Mouse (Mus musculus): ENCODE data around the gene Fat1. TPM values are rescaled to one million over a fixed set of nuclear protein-coding genes. Genes with fewer than 3 reads are reported as not detected.

Fat1 gene
- polyA plus RNA-seq, 1 experiment from 2014 or later: 11.7 TPM

GRCm38 (mm10) chr8:45019241-45019640, 84.0 kb downstream of the Fat1 start:
- H3K9me3 ChIP-seq: 0 out of 2 replicates have a peak, but pooled peaks cover 3% of the 10 kb centered on the region
- no peak overlapping the region for H3K9ac ChIP-seq
- H3K27me3 ChIP-seq (replicated peaks): no peaks in the 10 kb centered on the region
- 85% methylated on average over 5 of the region's 5 CpGs for whole genome bisulfite sequencing
- no peak overlapping the region for H3K27ac ChIP-seq
- no peak overlapping the region for H3K4me3 ChIP-seq
- H3K36me3 ChIP-seq: peaks cover 42% of the 10 kb centered on the region
- ATAC-seq (ENCODE audit: low FRiP score, low read depth): no peak
- no peaks in the 10 kb centered on the region for H3K4me1 ChIP-seq
- no peak overlapping the region for H3K4me2 ChIP-seq (replicated peaks)

GRCm38 (mm10) chr8:45021171-45021570, 85.9 kb downstream of the Fat1 start:
- no peak overlapping the region for H3K4me2 ChIP-seq (replicated peaks)
- no peak overlapping the region for H3K27ac ChIP-seq
- no peak for ATAC-seq (ENCODE audit: low FRiP score, low read depth)
- H3K27me3 ChIP-seq (replicated peaks): no peaks in the 10 kb centered on the region
- WGBS: 93% methylated on average over 5 of the region's 5 CpGs
- H3K4me1 ChIP-seq: no peaks in the 10 kb centered on the region
- no peak overlapping the region for H3K9ac ChIP-seq
- H3K9me3 ChIP-seq: peaks cover 10% of the 10 kb centered on the region; the same call in 1 of the 2 replicates
- H3K36me3 ChIP-seq: peaks cover 51% of the 10 kb centered on the region
- no peak overlapping the region for H3K4me3 ChIP-seq

GRCm38 (mm10) chr8:45021911-45022665, 86.8 kb downstream of the Fat1 start:
- ATAC-seq (ENCODE audit: low FRiP score, low read depth): no peak
- H3K4me3 ChIP-seq: no peak overlapping the region
- no peaks in the 10 kb centered on the region for H3K27me3 ChIP-seq (replicated peaks)
- H3K36me3 ChIP-seq: peaks cover 57% of the 10 kb centered on the region
- no peak overlapping the region for H3K4me2 ChIP-seq (replicated peaks)
- no peak overlapping the region for H3K27ac ChIP-seq
- peaks cover 10% of the 10 kb centered on the region; the same call in 1 of the 2 replicates for H3K9me3 ChIP-seq
- no peak overlapping the region for H3K9ac ChIP-seq
- WGBS: 96% methylated on average over 21 of the region's 21 CpGs
- H3K4me1 ChIP-seq: no peaks in the 10 kb centered on the region

GRCm38 (mm10) chr8:45028081-45028497, 92.8 kb downstream of the Fat1 start:
- Histone ChIP-seq H3K9ac (no peak overlapping the region), H3K4me1 (no peaks in the 10 kb centered on the region), H3K36me3 (peaks cover 68% of the 10 kb centered on the region), H3K9me3 (peaks cover 10% of the 10 kb centered on the region; the same call in 1 of the 2 replicates), H3K4me3 (no peak overlapping the region), H3K4me2 (replicated peaks) (no peak overlapping the region), H3K27me3 (replicated peaks) (no peaks in the 10 kb centered on the region), H3K27ac (no peak overlapping the region)
- no peak for ATAC-seq (ENCODE audit: low FRiP score, low read depth)
- WGBS: 59% methylated on average over 6 of the region's 6 CpGs

GRCm38 (mm10) chr8:45038350-45038749, 103.1 kb downstream of the Fat1 start:
- Histone ChIP-seq H3K27ac (no peak overlapping the region), H3K9me3 (peaks cover 4% of the 10 kb centered on the region; the same call in 1 of the 2 replicates), H3K36me3 (peaks cover 77% of the 10 kb centered on the region), H3K4me1 (no peaks in the 10 kb centered on the region), H3K4me2 (replicated peaks) (no peak overlapping the region), H3K27me3 (replicated peaks) (no peaks in the 10 kb centered on the region), H3K4me3 (no peak overlapping the region), H3K9ac (no peak overlapping the region)
- WGBS: 91% methylated on average over 12 of the region's 15 CpGs
- ATAC-seq (ENCODE audit: low FRiP score, low read depth): no peak

- Histone ChIP-seq H3K27ac (no peak overlapping the region), H3K4me1 (no peaks in the 10 kb centered on the region), H3K27me3 (replicated peaks) (no peaks in the 10 kb centered on the region), H3K9ac (no peak overlapping the region), H3K36me3 (peaks cover 52% of the 10 kb centered on the region), H3K4me2 (replicated peaks) (no peak overlapping the region), H3K9me3 (peaks cover 4% of the 10 kb centered on the region; the same call in 1 of the 2 replicates), H3K4me3 (no peak overlapping the region)
- no peak for ATAC-seq (ENCODE audit: low FRiP score, low read depth)
- WGBS: 96% methylated on average over 26 of the region's 26 CpGs
These were observed 108.9 kb downstream of the Fat1 start for GRCm38 (mm10) chr8:45044160-45044559.

GRCm38 (mm10) chr8:45050451-45050850, 115.2 kb downstream of the Fat1 start:
- WGBS: 94% methylated on average over 8 of the region's 8 CpGs
- Histone ChIP-seq H3K27ac (no peak overlapping the region), H3K27me3 (replicated peaks) (no peaks in the 10 kb centered on the region), H3K9ac (no peak overlapping the region), H3K4me3 (no peak overlapping the region), H3K36me3 (peaks cover 24% of the 10 kb centered on the region), H3K4me2 (replicated peaks) (no peak overlapping the region), H3K4me1 (no peaks in the 10 kb centered on the region), H3K9me3 (no peaks in the 10 kb centered on the region)
- no peak for ATAC-seq (ENCODE audit: low FRiP score, low read depth)

- Histone ChIP-seq H3K4me2 (replicated peaks) (no peak overlapping the region), H3K27ac (no peak overlapping the region), H3K9ac (no peak overlapping the region), H3K27me3 (replicated peaks) (no peaks in the 10 kb centered on the region), H3K4me1 (no peaks in the 10 kb centered on the region), H3K4me3 (no peak overlapping the region), H3K36me3 (peaks cover 24% of the 10 kb centered on the region), H3K9me3 (no peaks in the 10 kb centered on the region)
- 96% methylated on average over 30 of the region's 30 CpGs for WGBS
- no peak for ATAC-seq (ENCODE audit: low FRiP score, low read depth)
These were observed 116.0 kb downstream of the Fat1 start for GRCm38 (mm10) chr8:45051236-45051635.

GRCm38 (mm10) chr8:45052205-45052604, 117.0 kb downstream of the Fat1 start:
- Histone ChIP-seq H3K36me3 (peaks cover 18% of the 10 kb centered on the region), H3K27ac (no peak overlapping the region), H3K9ac (no peak overlapping the region), H3K4me2 (replicated peaks) (no peak overlapping the region), H3K4me1 (no peaks in the 10 kb centered on the region), H3K9me3 (no peaks in the 10 kb centered on the region), H3K4me3 (no peak overlapping the region), H3K27me3 (replicated peaks) (no peaks in the 10 kb centered on the region)
- 0 out of 2 replicates have a peak, but pooled peaks have one; percentile 56 for ATAC-seq (ENCODE audit: low FRiP score, low read depth)
- WGBS: 86% methylated on average over 1 of the region's 1 CpGs

- Histone ChIP-seq H3K9me3 (no peaks in the 10 kb centered on the region), H3K4me2 (replicated peaks) (no peak overlapping the region), H3K4me1 (no peaks in the 10 kb centered on the region), H3K27me3 (replicated peaks) (no peaks in the 10 kb centered on the region), H3K27ac (no peak overlapping the region), H3K4me3 (no peak overlapping the region), H3K9ac (no peak overlapping the region), H3K36me3 (peaks cover 18% of the 10 kb centered on the region)
- 93% methylated on average over 9 of the region's 9 CpGs for WGBS
- no peak for ATAC-seq (ENCODE audit: low FRiP score, low read depth)
These were observed 117.4 kb downstream of the Fat1 start for GRCm38 (mm10) chr8:45052618-45053017.

- Histone ChIP-seq H3K4me2 (replicated peaks) (no peak overlapping the region), H3K4me1 (no peaks in the 10 kb centered on the region), H3K27me3 (replicated peaks) (no peaks in the 10 kb centered on the region), H3K4me3 (no peak overlapping the region), H3K27ac (no peak overlapping the region), H3K9ac (no peak overlapping the region), H3K9me3 (no peaks in the 10 kb centered on the region), H3K36me3 (peaks cover 14% of the 10 kb centered on the region)
- 95% methylated on average over 3 of the region's 3 CpGs for WGBS
- no peak for ATAC-seq (ENCODE audit: low FRiP score, low read depth)
These were observed 120.3 kb downstream of the Fat1 start for GRCm38 (mm10) chr8:45055500-45055899.

- Histone ChIP-seq H3K4me3 (no peak overlapping the region), H3K27me3 (replicated peaks) (no peaks in the 10 kb centered on the region), H3K36me3 (peaks cover 4% of the 10 kb centered on the region), H3K4me1 (no peaks in the 10 kb centered on the region), H3K4me2 (replicated peaks) (no peak overlapping the region), H3K9me3 (no peaks in the 10 kb centered on the region), H3K9ac (no peak overlapping the region), H3K27ac (no peak overlapping the region)
- WGBS: 38% methylated on average over 3 of the region's 3 CpGs
- ATAC-seq (ENCODE audit: low FRiP score, low read depth): no peak
These were observed 121.6 kb downstream of the Fat1 start for GRCm38 (mm10) chr8:45056810-45057209.

- no peaks in the 10 kb centered on the region for H3K9me3 ChIP-seq
- ATAC-seq (ENCODE audit: low FRiP score, low read depth): no peak
- no peaks in the 10 kb centered on the region; the same call in 1 of the 2 replicates for H3K36me3 ChIP-seq
- no peak overlapping the region for H3K4me3 ChIP-seq
- H3K27ac ChIP-seq: no peak overlapping the region
- no peak overlapping the region for H3K9ac ChIP-seq
- no peak overlapping the region for H3K4me2 ChIP-seq (replicated peaks)
- peaks cover 5% of the 10 kb centered on the region; the same call in 1 of the 2 replicates for H3K4me1 ChIP-seq
- WGBS: 90% methylated on average over 2 of the region's 2 CpGs
- no peaks in the 10 kb centered on the region for H3K27me3 ChIP-seq (replicated peaks)
These were observed 124.8 kb downstream of the Fat1 start for GRCm38 (mm10) chr8:45060083-45060482.

Measured in neural tube, embryonic 12.5 days (tissue).